Mouse (Mus musculus): ENCODE data around the gene Spata2.

Gene Spata2

GRCm38 (mm10) chr2:167510485-167510884, 17.8 kb upstream of the Spata2 start:
- DNase-seq (ENCODE audit: low spot score in 2 of 2) = no peak

GRCm38 (mm10) chr2:167508569-167508968, 15.9 kb upstream of the Spata2 start:
- DNase-seq (ENCODE audit: low spot score in 2 of 2) = no peak

- no peak for DNase-seq (ENCODE audit: low spot score in 2 of 2)
These were observed 15.2 kb upstream of the Spata2 start for GRCm38 (mm10) chr2:167507719-167508385.

GRCm38 (mm10) chr2:167506546-167507260, 14.0 kb upstream of the Spata2 start:
- no peak for DNase-seq (ENCODE audit: low spot score in 2 of 2)

- peak in 1 of 2 experiments; percentile 39 for DNase-seq (ENCODE audit: low spot score in 2 of 2)
These were observed 12.4 kb upstream of the Spata2 start for GRCm38 (mm10) chr2:167505127-167505526.

- peak; percentile 65 to 67 for DNase-seq (ENCODE audit: low spot score in 2 of 2)
These were observed 11.2 kb upstream of the Spata2 start for GRCm38 (mm10) chr2:167503896-167504349.

- DNase-seq (ENCODE audit: low spot score in 2 of 2) = peak; percentile 86 to 92
These were observed 10.7 kb upstream of the Spata2 start for GRCm38 (mm10) chr2:167503253-167503895.

- no peak for DNase-seq (ENCODE audit: low spot score in 2 of 2)
These were observed 10.0 kb upstream of the Spata2 start for GRCm38 (mm10) chr2:167502554-167503252.

GRCm38 (mm10) chr2:167497272-167497671, 4.6 kb upstream of the Spata2 start:
- DNase-seq (ENCODE audit: low spot score in 2 of 2) = peak; percentile 60 to 79

GRCm38 (mm10) chr2:167496437-167496836, 3.8 kb upstream of the Spata2 start:
- DNase-seq (ENCODE audit: low spot score in 2 of 2) = no peak

GRCm38 (mm10) chr2:167491757-167492708, 654 bp downstream of the Spata2 start, which contains the start of gene Rnf114:
Gene Rnf114 (plus strand): TSS chr2:167492645.
- DNase-seq (ENCODE audit: low spot score in 2 of 2) = peak in 1 of 2 experiments; percentile 76

- DNase-seq (ENCODE audit: low spot score in 2 of 2) = no peak
These were observed 1.7 kb downstream of the Spata2 start for GRCm38 (mm10) chr2:167490813-167491525.

GRCm38 (mm10) chr2:167487994-167488393, 4.7 kb downstream of the Spata2 start:
- no peak for DNase-seq (ENCODE audit: low spot score in 2 of 2)

- DNase-seq (ENCODE audit: low spot score in 2 of 2) = no peak
These were observed 5.1 kb downstream of the Spata2 start for GRCm38 (mm10) chr2:167487551-167487950.

GRCm38 (mm10) chr2:167486573-167486972, 6.1 kb downstream of the Spata2 start:
- DNase-seq (ENCODE audit: low spot score in 2 of 2) = no peak

GRCm38 (mm10) chr2:167485501-167486377, 6.9 kb downstream of the Spata2 start:
- no peak for DNase-seq (ENCODE audit: low spot score in 2 of 2)

- no peak for DNase-seq (ENCODE audit: low spot score in 2 of 2)
These were observed 7.8 kb downstream of the Spata2 start for GRCm38 (mm10) chr2:167484932-167485331.

- no peak for DNase-seq (ENCODE audit: low spot score in 2 of 2)
These were observed 8.8 kb downstream of the Spata2 start for GRCm38 (mm10) chr2:167483827-167484410.

Measured in spleen, postnatal 10 days (tissue).